Mouse (Mus musculus) C2C12 (cell line): ENCODE results near the gene Pm20d1.

ENCODE experiments used
- CTCF ChIP-seq: IDR thresholded peaks from one replicate; pipeline ENCODE4 v1.5.1; 2011; ENCODE audit not compliant: control insufficient read depth, insufficient read depth, insufficient read length
- MAX ChIP-seq: IDR thresholded peaks from one replicate; pipeline ENCODE4 v1.6.1; 2011; ENCODE audit warnings: mild to moderate bottlenecking, control low read depth

DNA sequence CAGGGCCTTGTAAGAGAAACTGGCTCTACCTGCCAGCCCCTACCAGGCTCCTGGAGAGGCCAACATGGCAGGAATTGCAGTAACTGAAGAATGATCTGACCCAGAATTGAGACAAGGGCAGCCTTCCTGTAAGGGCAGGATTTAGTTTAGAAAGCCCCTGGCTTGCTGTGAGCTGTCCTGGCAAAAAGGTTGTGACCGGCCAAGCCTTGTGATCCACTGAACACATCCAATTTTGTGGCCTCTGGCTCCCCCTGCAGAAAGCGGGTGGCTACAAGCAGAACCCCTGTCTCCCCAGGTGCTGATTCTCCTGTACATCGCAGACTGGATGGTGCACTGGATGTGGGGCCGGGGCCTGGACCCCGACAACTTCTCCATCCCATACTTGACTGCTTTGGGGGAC, 49.1 kb downstream of the Pm20d1 start:
- TF ChIP-seq CTCF (no peak), MAX (no peak)
